Mouse (Mus musculus) CH12.LX (cell line): Measurements from ENCODE around the gene Ankrd49. TPM values are rescaled to one million over a fixed set of nuclear protein-coding genes. Genes with fewer than 3 reads are reported as not detected.

Experiments used
- DNase-seq: peaks from one replicate; pipeline ENCODE4 v3.0.0-alpha.2; 2013; ENCODE audit errors: extremely low read depth
- H3K27ac ChIP-seq: 2 replicates; pipeline ENCODE4 v1.5.1; 2012; ENCODE audit warnings: low read depth, mild to moderate bottlenecking, control low read depth, moderate library complexity; ENCODE audit not compliant: insufficient read depth
- H3K27me3 ChIP-seq: replicated peaks from 2 replicates; pipeline ENCODE3; 2012; ENCODE audit warnings: inconsistent platforms
- H3K36me3 ChIP-seq, 2 experiments: replicated peaks in 1 of 2; 2 replicates each; pipeline versions ENCODE3 to v1.6.1; 2012; ENCODE audit warnings: inconsistent platforms in 1 of 2, low read length in 1 of 2, mild to moderate bottlenecking in 1 of 2, mixed read lengths in 1 of 2, moderate library complexity in 1 of 2; ENCODE audit not compliant: control insufficient read depth in 1 of 2, insufficient read depth in 1 of 2
- H3K4me1 ChIP-seq, 2 experiments: 2 replicates each; pipeline ENCODE4 v1.6.1; 2012; ENCODE audit warnings: inconsistent platforms in 1 of 2, moderate library complexity in 1 of 2; ENCODE audit not compliant: insufficient read depth in 2 of 2, control insufficient read depth in 1 of 2
- H3K4me2 ChIP-seq: 2 replicates; pipeline ENCODE4 v1.6.1; 2012; ENCODE audit warnings: low read depth, mild to moderate bottlenecking, control low read depth; ENCODE audit not compliant: poor library complexity, insufficient read depth, severe bottlenecking
- H3K4me3 ChIP-seq, 3 experiments: fragments of 150-350 bp in 1 of 3; sonication (generic) in 1 of 3; replicated peaks in 1 of 3; 2 replicates each; pipeline versions ENCODE3 to v1.5.1; 2011 to 2012; ENCODE audit warnings: low read depth in 2 of 3, low read length in 2 of 3, mild to moderate bottlenecking in 2 of 3, moderate library complexity in 2 of 3, control low read depth in 1 of 3, improper control_type of control experiment in 1 of 3, inconsistent platforms in 1 of 3, mixed read lengths in 1 of 3; ENCODE audit not compliant: poor library complexity in 1 of 3
- H3K79me2 ChIP-seq: replicated peaks from 2 replicates; pipeline ENCODE4 v1.6.1; 2012; ENCODE audit warnings: mild to moderate bottlenecking, moderate library complexity; ENCODE audit not compliant: control insufficient read depth, poor library complexity, insufficient read depth, severe bottlenecking; ENCODE audit errors: extremely low read depth
- H3K9ac ChIP-seq: 2 replicates; pipeline ENCODE4 v1.6.1; 2012; ENCODE audit warnings: low read depth, mild to moderate bottlenecking, control low read depth, moderate library complexity; ENCODE audit not compliant: insufficient read depth
- H3K9me3 ChIP-seq: replicated peaks from 2 replicates; pipeline ENCODE3; 2012; ENCODE audit warnings: low read length, inconsistent platforms, mixed read lengths
- CHD1 ChIP-seq: IDR thresholded peaks from 2 replicates; pipeline ENCODE4 v1.6.1; 2012; ENCODE audit warnings: low read depth, low read length, improper control_type of control experiment, inconsistent platforms
- CTCF ChIP-seq, 2 experiments: IDR thresholded peaks in 1 of 2; conservative IDR thresholded peaks in 1 of 2; 2 replicates each; pipeline ENCODE4 v1.5.1; 2011 to 2012; ENCODE audit warnings: low read depth in 2 of 2, low read length in 2 of 2, improper control_type of control experiment in 1 of 2, inconsistent platforms in 1 of 2, mild to moderate bottlenecking in 1 of 2, moderate library complexity in 1 of 2
- ELF1 ChIP-seq: IDR thresholded peaks from 2 replicates; pipeline ENCODE4 v1.6.1; 2014; ENCODE audit warnings: low read depth, mild to moderate bottlenecking, inconsistent platforms, low read length, improper control_type of control experiment
- EP300 ChIP-seq: IDR thresholded peaks from 2 replicates; pipeline ENCODE4 v1.6.1; 2011; ENCODE audit warnings: low read length, improper control_type of control experiment
- ETS1 ChIP-seq: conservative IDR thresholded peaks from 2 replicates; pipeline ENCODE4 v1.6.1; 2012; ENCODE audit warnings: low read depth, mild to moderate bottlenecking, inconsistent platforms, low read length, improper control_type of control experiment, moderate library complexity
- GABPA ChIP-seq: IDR thresholded peaks from 2 replicates; pipeline ENCODE4 v1.6.1; 2012; ENCODE audit warnings: low read depth, low read length, improper control_type of control experiment, inconsistent platforms; ENCODE audit not compliant: insufficient replicate concordance
- IRF4 ChIP-seq: IDR thresholded peaks from 2 replicates; pipeline ENCODE4 v1.6.1; 2014; ENCODE audit warnings: low read depth, mild to moderate bottlenecking, inconsistent platforms, low read length, improper control_type of control experiment
- JUND ChIP-seq: conservative IDR thresholded peaks from 2 replicates; pipeline ENCODE4 v1.6.1; 2011; ENCODE audit warnings: low read depth, low read length, improper control_type of control experiment
- KAT2A ChIP-seq: IDR thresholded peaks from 2 replicates; pipeline ENCODE4 v1.6.1; 2012; ENCODE audit warnings: low read length, improper control_type of control experiment, inconsistent platforms; ENCODE audit not compliant: insufficient replicate concordance
- MAFK ChIP-seq: IDR thresholded peaks from 2 replicates; pipeline ENCODE4 v1.6.1; 2011; ENCODE audit warnings: low read length, improper control_type of control experiment; ENCODE audit not compliant: insufficient replicate concordance
- MAZ ChIP-seq: IDR thresholded peaks from 2 replicates; pipeline ENCODE4 v1.6.1; 2012; ENCODE audit warnings: low read depth, mild to moderate bottlenecking, inconsistent platforms, low read length, improper control_type of control experiment, moderate library complexity
- MYC ChIP-seq: IDR thresholded peaks from 2 replicates; pipeline ENCODE4 v1.6.1; 2011; ENCODE audit warnings: low read depth, mild to moderate bottlenecking, improper control_type of control experiment, low read length
- POLR2AphosphoS2 ChIP-seq: IDR thresholded peaks from 2 replicates; pipeline ENCODE4 v1.6.1; 2011; ENCODE audit warnings: low read depth, low read length, improper control_type of control experiment
- RCOR1 ChIP-seq: conservative IDR thresholded peaks from 2 replicates; pipeline ENCODE4 v1.6.1; 2012; ENCODE audit warnings: low read depth, mild to moderate bottlenecking, inconsistent platforms, low read length, improper control_type of control experiment
- SIN3A ChIP-seq: IDR thresholded peaks from 2 replicates; pipeline ENCODE4 v1.6.1; 2012; ENCODE audit warnings: low read length, improper control_type of control experiment, inconsistent platforms
- SMC3 ChIP-seq: IDR thresholded peaks from 2 replicates; pipeline ENCODE4 v1.6.1; 2011; ENCODE audit warnings: low read depth, low read length, improper control_type of control experiment
- TBP ChIP-seq: conservative IDR thresholded peaks from 2 replicates; pipeline ENCODE4 v1.6.1; 2011; ENCODE audit warnings: low read depth, low read length, improper control_type of control experiment
- USF1 ChIP-seq: IDR thresholded peaks from 2 replicates; pipeline ENCODE4 v1.6.1; 2014; ENCODE audit warnings: low read depth, mild to moderate bottlenecking, inconsistent platforms, low read length, improper control_type of control experiment
- USF2 ChIP-seq: conservative IDR thresholded peaks from 2 replicates; pipeline ENCODE4 v1.6.1; 2011; ENCODE audit warnings: low read depth, low read length, improper control_type of control experiment
- ZKSCAN1 ChIP-seq: IDR thresholded peaks from 2 replicates; pipeline ENCODE4 v1.6.1; 2012; ENCODE audit warnings: low read depth, inconsistent platforms, low read length, improper control_type of control experiment, borderline replicate concordance
- dilution Hi-C: fragments of 300-500 bp; cut with MboI; formaldehyde crosslinking; loops from 2 replicates; pipeline ENCODE4 v1.14.3; 2020; ENCODE audit warnings: low sequenced_read_pairs; ENCODE audit not compliant: extremely low pct_unique_long_range_greater_than_20kb, extremely low pct_ligation_motif_present
- in situ Hi-C: fragments of 300-500 bp; cut with MboI; formaldehyde crosslinking; loops from 3 replicates; pipeline ENCODE4 v1.14.3; 2019; ENCODE audit warnings: low sequenced_read_pairs, low pct_ligation_motif_present, low pct_unique_long_range_greater_than_20kb, mixed read lengths
- polyA plus RNA-seq: library from polyadenylated mRNA; unstranded; fragments of >175 nt; gene quantifications from 2 replicates; pipeline ENCODE4 v1.2.1, GENCODE M21; 2012; ENCODE audit warnings: low read depth; ENCODE audit not compliant: insufficient read length
- total RNA-seq, 2 experiments: library from RNA; depleted of rRNA; stranded (reverse); fragments of 300-350 nt in 1 of 2; fragments of >200 nt in 1 of 2; gene quantifications; 2 replicates each; pipeline ENCODE4 v1.2.3; 2012 to 2014

The Ankrd49 gene
- total and polyA plus RNA-seq, 3 experiments: 33.8 to 62.5 (median 49.6) TPM

GRCm38 (mm10) chr9:14824840-14825239 lies 40.2 kb upstream of the Ankrd49 start:
- dilution Hi-C loops: no loop called here
- H3K36me3 ChIP-seq: peaks cover 51 to 87% of the 10 kb centered on the region in 2 experiments
- no peak for DNase-seq

GRCm38 (mm10) chr9:14821396-14821795 lies 36.7 kb upstream of the Ankrd49 start:
- H3K27ac ChIP-seq: no peak overlapping the region
- H3K9me3 ChIP-seq: no peaks in the 10 kb centered on the region
- dilution Hi-C loops: no loop called here
- H3K36me3 ChIP-seq: peaks cover 61 to 93% of the 10 kb centered on the region in 2 experiments
- in situ Hi-C loops: no loop called here
- no peak overlapping the region for H3K4me3 ChIP-seq
- H3K27me3 ChIP-seq: no peaks in the 10 kb centered on the region
- TF ChIP-seq USF2 (no peak), SMC3 (no peak), POLR2AphosphoS2 (no peak), MYC (no peak), MAFK (no peak), CTCF (conservative IDR thresholded peaks at IDR 0.05 in 1 of 2, IDR thresholded peaks at IDR 0.05 in 1 of 2; ENCODE audit: low read depth in 2 of 2, low read length in 2 of 2) (no peak), IRF4 (no peak), KAT2A (no peak)
- TF ChIP-seq, all 38 proteins: peak for 0
- Histone ChIP-seq H3K4me2 (no peak overlapping the region), H3K9ac (no peak overlapping the region), H3K79me2 (no peaks in the 10 kb centered on the region), H3K4me1 (no peaks in the 10 kb centered on the region)
- no peak for DNase-seq

More at GRCm38 (mm10) chr9:14824840-14825239, 40.2 kb upstream of the Ankrd49 start:
- Histone ChIP-seq H3K27ac (no peak overlapping the region), H3K4me1 (no peaks in the 10 kb centered on the region), H3K79me2 (no peaks in the 10 kb centered on the region), H3K9ac (no peak overlapping the region), H3K27me3 (no peaks in the 10 kb centered on the region), H3K9me3 (no peaks in the 10 kb centered on the region), H3K4me2 (no peak overlapping the region), H3K4me3 (no peak overlapping the region)
- TF ChIP-seq GABPA (no peak), CTCF (conservative IDR thresholded peaks at IDR 0.05 in 1 of 2, IDR thresholded peaks at IDR 0.05 in 1 of 2; ENCODE audit: low read depth in 2 of 2, low read length in 2 of 2) (peak in 1 of 2 experiments; percentile 8; a peak in 1 of 4 replicates)
- in situ Hi-C loops: no loop called here

GRCm38 (mm10) chr9:14810111-14810510 lies 25.5 kb upstream of the Ankrd49 start:
- Histone ChIP-seq H3K9ac (no peak overlapping the region), H3K27ac (no peak overlapping the region), H3K9me3 (no peaks in the 10 kb centered on the region), H3K4me2 (no peak overlapping the region), H3K4me1 (no peaks in the 10 kb centered on the region)
- in situ Hi-C loops: no loop called here
- no peak for DNase-seq
- TF ChIP-seq EP300 (no peak), TBP (no peak), SIN3A (no peak), USF2 (no peak), JUND (no peak), MYC (no peak), SMC3 (no peak), IRF4 (no peak), MAZ (no peak), ZKSCAN1 (no peak), USF1 (no peak), ETS1 (no peak), ELF1 (no peak), RCOR1 (no peak), CHD1 (no peak)
- TF ChIP-seq, all 38 proteins: peak for 0
- Histone ChIP-seq H3K27me3 (no peaks in the 10 kb centered on the region), H3K36me3 (peaks cover 58 to 87% of the 10 kb centered on the region in 2 experiments), H3K4me3 (no peak overlapping the region), H3K79me2 (no peaks in the 10 kb centered on the region)
- dilution Hi-C loops: no loop called here
